Mouse (Mus musculus) limb, embryonic 11.5 days (tissue): ENCODE measurements around the gene Fbxo17. TPM values are rescaled to one million over a fixed set of nuclear protein-coding genes. Genes with fewer than 3 reads are reported as not detected.

Experiments
- ATAC-seq: fragments of 200-750 bp; cut with Nextera tagmentation; 2 replicates; pipeline ENCODE4 v1.8.0; 2017; ENCODE audit warnings: low read depth; ENCODE audit not compliant: insufficient number of reproducible peaks, low FRiP score, low TSS enrichment
- DNase-seq: peaks from one replicate; pipeline ENCODE4 v3.0.0-alpha.2; 2015; ENCODE audit warnings: low spot score
- H3K27ac ChIP-seq: fragments of 300-500 bp; sonication (generic); replicated peaks from 2 replicates; pipeline ENCODE4 v1.5.1; 2014; ENCODE audit warnings: low read depth, mild to moderate bottlenecking, low read length
- H3K27me3 ChIP-seq: fragments of 300-500 bp; sonication (generic); 2 replicates; pipeline ENCODE4 v1.6.1; 2014; ENCODE audit warnings: mild to moderate bottlenecking, low read length, mixed read lengths; ENCODE audit not compliant: control insufficient read depth, insufficient read depth
- H3K36me3 ChIP-seq: fragments of 300-500 bp; sonication (generic); 2 replicates; pipeline ENCODE4 v1.6.1; 2014; ENCODE audit warnings: mild to moderate bottlenecking, low read length, moderate library complexity, mixed read lengths; ENCODE audit not compliant: control insufficient read depth, insufficient read depth
- H3K4me1 ChIP-seq: fragments of 300-500 bp; sonication (generic); 2 replicates; pipeline ENCODE4 v1.6.1; 2014; ENCODE audit warnings: low read length, mixed read lengths; ENCODE audit not compliant: control insufficient read depth, insufficient read depth
- H3K4me2 ChIP-seq: fragments of 300-500 bp; sonication (generic); 2 replicates; pipeline ENCODE4 v1.6.1; 2014; ENCODE audit warnings: low read depth, mild to moderate bottlenecking, moderate library complexity; ENCODE audit not compliant: severe bottlenecking
- H3K4me3 ChIP-seq: fragments of 300-500 bp; sonication (generic); 2 replicates; pipeline ENCODE4 v1.5.1; 2014; ENCODE audit warnings: low read depth, low read length
- H3K9ac ChIP-seq: fragments of 300-500 bp; sonication (generic); 2 replicates; pipeline ENCODE4 v1.6.1; 2014; ENCODE audit warnings: mild to moderate bottlenecking, low read length
- H3K9me3 ChIP-seq: fragments of 300-500 bp; sonication (generic); 2 replicates; pipeline ENCODE4 v1.6.1; 2016; ENCODE audit warnings: low read length; ENCODE audit not compliant: control insufficient read depth
- WGBS: fragments of 180-500 bp; shearing (Covaris S2); extraction: QIAGEN DNeasy Blood & Tissue Kit; methylation state at CpG from one replicate; pipeline ENCODE4 v1.1.7; 2014; 5-methylcytosine and 5-hydroxymethylcytosine counted together
- polyA plus RNA-seq: library from polyadenylated mRNA; unstranded; fragments of >200 nt; fragmentation: Nextera tagmentation; extraction: Ambion mirVana; gene quantifications from 2 replicates; pipeline ENCODE4 v1.2.1, GENCODE M21; 2014

The Fbxo17 gene
- polyA plus RNA-seq, 1 experiment from 2014 or later: 16.4 TPM

GRCm38 (mm10) chr7:28765211-28765610 lies 48.6 kb downstream of the Fbxo17 start:
- peaks cover 10% of the 10 kb centered on the region; the same call in 1 of the 2 replicates for H3K36me3 ChIP-seq
- peaks cover 6% of the 10 kb centered on the region; the same call in 1 of the 2 replicates for H3K4me1 ChIP-seq
- ATAC-seq: no peak
- H3K4me3 ChIP-seq: no peak overlapping the region
- H3K9me3 ChIP-seq: no peaks in the 10 kb centered on the region
- 86% methylated on average over 6 of the region's 6 CpGs for WGBS
- H3K27ac ChIP-seq: no peak overlapping the region
- no peak for DNase-seq
- H3K9ac ChIP-seq: no peak overlapping the region
- peak overlapping the region; percentile 69; the same call in 1 of the 2 replicates for H3K4me2 ChIP-seq
- no peaks in the 10 kb centered on the region for H3K27me3 ChIP-seq

GRCm38 (mm10) chr7:28766173-28766879 lies 49.7 kb downstream of the Fbxo17 start, which contains the start of gene Sirt2:
TSS of gene Sirt2 (plus strand) at chr7:28766735.
- H3K27ac ChIP-seq: no peak within 1 kb of the TSS
- ATAC-seq: peak; percentile 98

GRCm38 (mm10) chr7:28766910-28767309 lies 50.3 kb downstream of the Fbxo17 start:
- Histone ChIP-seq H3K9me3 (no peaks in the 10 kb centered on the region), H3K9ac (peak overlapping the region; percentile 52; the same call in 1 of the 2 replicates), H3K36me3 (no peaks in the 10 kb centered on the region), H3K4me2 (peak overlapping the region; percentile 62), H3K27ac (no peak overlapping the region), H3K4me3 (peak overlapping the region; percentile 71), H3K4me1 (peaks cover 6% of the 10 kb centered on the region; the same call in 1 of the 2 replicates), H3K27me3 (no peaks in the 10 kb centered on the region)
- DNase-seq (no peak), ATAC-seq (no peak)
- 8% methylated on average over 14 of the region's 14 CpGs for WGBS

More at GRCm38 (mm10) chr7:28766173-28766879, 49.7 kb downstream of the Fbxo17 start, which contains the start of gene Sirt2:
- Histone ChIP-seq H3K27me3 (no peaks in the 10 kb centered on the region), H3K9ac (peak within 1 kb of the TSS; percentile 58), H3K9me3 (no peaks in the 10 kb centered on the region), H3K4me3 (peak within 1 kb of the TSS; percentile 71), H3K4me2 (peak within 1 kb of the TSS; percentile 69), H3K36me3 (peaks cover 4% of the 10 kb centered on the region; the same call in 1 of the 2 replicates), H3K4me1 (peaks cover 6% of the 10 kb centered on the region; the same call in 1 of the 2 replicates)
- WGBS: under 1% methylated on average over 45 of the region's 45 CpGs
- DNase-seq: peak; percentile 98

GRCm38 (mm10) chr7:28767462-28767965 lies 50.9 kb downstream of the Fbxo17 start, which contains the start of gene Nfkbib:
TSS of gene Nfkbib (minus strand) at chr7:28767512.
- Histone ChIP-seq H3K36me3 (no peaks in the 10 kb centered on the region), H3K27ac (no peak within 1 kb of the TSS)
- WGBS: 67% methylated on average over 7 of the region's 7 CpGs

GRCm38 (mm10) chr7:28769414-28769958 lies 52.9 kb downstream of the Fbxo17 start:
- Histone ChIP-seq H3K27ac (no peak overlapping the region), H3K4me3 (no peak overlapping the region), H3K9ac (no peak overlapping the region), H3K9me3 (no peaks in the 10 kb centered on the region), H3K36me3 (no peaks in the 10 kb centered on the region), H3K4me2 (no peak overlapping the region), H3K4me1 (peaks cover 6% of the 10 kb centered on the region; the same call in 1 of the 2 replicates), H3K27me3 (no peaks in the 10 kb centered on the region)
- ATAC-seq (no peak), DNase-seq (no peak)
- 93% methylated on average over 9 of the region's 9 CpGs for WGBS

More at GRCm38 (mm10) chr7:28767462-28767965, 50.9 kb downstream of the Fbxo17 start, which contains the start of gene Nfkbib:
- Histone ChIP-seq H3K27me3 (no peaks in the 10 kb centered on the region), H3K9me3 (no peaks in the 10 kb centered on the region), H3K4me1 (peaks cover 6% of the 10 kb centered on the region; the same call in 1 of the 2 replicates), H3K4me2 (peak within 1 kb of the TSS; percentile 62), H3K4me3 (peak within 1 kb of the TSS; percentile 71), H3K9ac (peak within 1 kb of the TSS; percentile 52; the same call in 1 of the 2 replicates)
- ATAC-seq (no peak), DNase-seq (no peak)

- H3K4me1 ChIP-seq: peaks cover 6% of the 10 kb centered on the region; the same call in 1 of the 2 replicates
- H3K9ac ChIP-seq: no peak overlapping the region
- no peak overlapping the region for H3K27ac ChIP-seq
- DNase-seq: no peak
- no peaks in the 10 kb centered on the region for H3K36me3 ChIP-seq
- no peaks in the 10 kb centered on the region for H3K27me3 ChIP-seq
- WGBS: 90% methylated on average over 3 of the region's 3 CpGs
- no peak overlapping the region for H3K4me2 ChIP-seq
- no peak for ATAC-seq
- H3K9me3 ChIP-seq: no peaks in the 10 kb centered on the region
- H3K4me3 ChIP-seq: no peak overlapping the region
Observed at GRCm38 (mm10) chr7:28770309-28770708, 53.7 kb downstream of the Fbxo17 start.

GRCm38 (mm10) chr7:28771867-28772266 lies 55.3 kb downstream of the Fbxo17 start:
- Histone ChIP-seq H3K4me2 (no peak overlapping the region), H3K9me3 (no peaks in the 10 kb centered on the region), H3K9ac (no peak overlapping the region), H3K27ac (no peak overlapping the region), H3K4me1 (peaks cover 3% of the 10 kb centered on the region; the same call in 1 of the 2 replicates), H3K36me3 (no peaks in the 10 kb centered on the region), H3K27me3 (no peaks in the 10 kb centered on the region), H3K4me3 (no peak overlapping the region)
- no peak for DNase-seq
- WGBS: 96% methylated on average over 11 of the region's 11 CpGs
- no peak for ATAC-seq

- Histone ChIP-seq H3K4me2 (no peak overlapping the region), H3K27ac (no peak overlapping the region), H3K9ac (no peak overlapping the region), H3K9me3 (no peaks in the 10 kb centered on the region), H3K36me3 (no peaks in the 10 kb centered on the region), H3K27me3 (no peaks in the 10 kb centered on the region), H3K4me1 (no peaks in the 10 kb centered on the region), H3K4me3 (no peak overlapping the region)
- ATAC-seq: no peak
- no peak for DNase-seq
- WGBS: 74% methylated on average over 3 of the region's 3 CpGs
Observed at GRCm38 (mm10) chr7:28773163-28773562, 56.6 kb downstream of the Fbxo17 start.
